Mouse (Mus musculus) testis, adult 2 months (tissue): ENCODE measurements around the gene Errfi1.

Experiments used
- CTCF ChIP-seq: fragments of 200-500 bp; IDR thresholded peaks from 2 replicates; pipeline ENCODE4 v1.5.1; 2012; ENCODE audit warnings: low read depth, mild to moderate bottlenecking, inconsistent platforms, low read length, moderate library complexity; ENCODE audit not compliant: control insufficient read depth, insufficient read depth, insufficient replicate concordance
- POLR2A ChIP-seq: fragments of 200-500 bp; IDR thresholded peaks from 2 replicates; pipeline ENCODE4 v1.6.1; 2012; ENCODE audit warnings: low read depth, mild to moderate bottlenecking, inconsistent platforms, low read length, moderate library complexity; ENCODE audit not compliant: control insufficient read depth

DNA sequence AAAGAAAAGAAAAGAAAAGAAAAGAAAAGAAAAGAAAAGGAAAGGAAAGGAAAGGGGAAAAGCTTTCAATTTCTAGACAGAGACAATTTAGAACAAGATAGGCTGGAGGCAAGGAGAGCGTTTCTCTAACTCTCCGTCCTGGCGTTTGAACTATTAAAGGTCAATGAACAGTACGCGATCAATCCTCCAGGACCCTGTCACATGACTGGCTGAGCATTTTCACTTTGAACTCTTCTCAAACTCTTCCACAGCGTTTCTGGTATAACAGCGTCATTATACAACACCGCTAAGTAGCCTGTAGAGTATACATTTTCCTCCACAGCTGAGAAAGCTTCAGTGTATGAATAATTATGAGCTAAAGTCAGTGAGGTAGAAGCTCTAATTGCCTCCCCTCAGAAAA is 1.7 kb upstream of the Errfi1 start:
- TF ChIP-seq CTCF (no peak), POLR2A (no peak)
